Mouse (Mus musculus) granulocyte monocyte progenitor cell, adult 5-6 weeks (primary cell): Measurements from ENCODE around the gene Fam172a. TPM values are rescaled to one million over a fixed set of nuclear protein-coding genes. Genes with fewer than 3 reads are reported as not detected.

ENCODE experiments used
- ATAC-seq: replicated peaks from 2 replicates; pipeline ENCODE4 v1.8.0; 2016; ENCODE audit warnings: mild to moderate bottlenecking, moderate TSS enrichment, inconsistent platforms; ENCODE audit not compliant: poor library complexity, severe bottlenecking
- total RNA-seq, 2 experiments: library from RNA; stranded (forward) in 1 of 2; stranded (reverse) in 1 of 2; fragments of 200-712, 200-1000 nt in 1 of 2; fragments of >200 nt in 1 of 2; fragmentation: Nextera tagmentation in 1 of 2; gene quantifications; 2 replicates each; pipeline ENCODE4 v1.2.3; 2014 to 2017

Fam172a gene
- total RNA-seq, 2 experiments from 2014 or later: 23.7 to 42.7 TPM

GRCm38 (mm10) chr13:78207796-78208645 lies 506.2 kb downstream of the Fam172a start:
- no peak for ATAC-seq

- no peak for ATAC-seq
Measured at GRCm38 (mm10) chr13:78208689-78209410, 507.0 kb downstream of the Fam172a start.

GRCm38 (mm10) chr13:78209611-78210028 lies 507.8 kb downstream of the Fam172a start:
- ATAC-seq: peak; percentile 18

- peak; percentile 43 for ATAC-seq
Measured at GRCm38 (mm10) chr13:78210029-78210747, 508.4 kb downstream of the Fam172a start.

- peak; percentile 28 for ATAC-seq
Measured at GRCm38 (mm10) chr13:78210748-78211089, 508.9 kb downstream of the Fam172a start.

- no peak for ATAC-seq
Measured at GRCm38 (mm10) chr13:78211231-78212010, 509.6 kb downstream of the Fam172a start.

- ATAC-seq: 0 out of 2 replicates have a peak, but pooled peaks have one; percentile 3
Measured at GRCm38 (mm10) chr13:78212111-78212510, 510.3 kb downstream of the Fam172a start.

GRCm38 (mm10) chr13:78213155-78213554 lies 511.3 kb downstream of the Fam172a start:
- no peak for ATAC-seq

- no peak for ATAC-seq
Measured at GRCm38 (mm10) chr13:78215223-78215622, 513.4 kb downstream of the Fam172a start.
